20 mouse cellular contexts compared by ENCODE assay signal in the genomic region with DNA sequence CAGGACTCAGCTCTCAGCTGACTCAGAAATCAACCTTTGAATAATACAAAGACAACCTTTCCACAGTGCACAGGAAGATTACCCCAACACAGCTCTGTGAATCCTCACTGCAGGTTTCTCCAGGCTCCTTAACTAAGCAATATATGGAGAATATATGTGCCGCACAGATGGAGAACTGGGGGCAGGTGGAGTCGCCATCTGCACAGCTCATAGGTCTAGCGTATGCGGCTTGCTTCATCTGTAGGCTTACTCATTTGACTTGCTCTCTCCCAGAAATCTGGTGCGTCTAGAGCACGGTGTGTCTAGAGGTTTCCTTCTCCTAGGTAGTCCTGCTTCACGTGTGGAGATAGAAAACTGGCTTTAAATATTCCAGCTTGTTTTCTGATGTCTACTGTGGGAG. TPM values are rescaled to one million over a fixed set of nuclear protein-coding genes. Genes with fewer than 3 reads are reported as not detected.
DNase-seq lines count a peak whose midpoint lies in the region; ATAC-seq and TF ChIP-seq lines count a peak whose summit lies in the region.
"Had no signal": no experiment of that assay in that cellular context is flagged by ENCODE, and none has a peak within 500 bp of the region (broad histone marks: within the 10 kb centered on the region; RNA-seq: fewer than 3 reads in every experiment).

No protein-coding gene starts in this region.

- no peak overlapping the region for H3K9ac ChIP-seq in forebrain, embryonic 13.5 days
- no peak overlapping the region for H3K9ac ChIP-seq in forebrain, embryonic 12.5 days
- no peak overlapping the region for H3K9ac ChIP-seq in forebrain, postnatal 0 days
- H3K9ac ChIP-seq: liver, embryonic 12.5 days had no signal

- H3K4me1 ChIP-seq in forebrain, embryonic 13.5 days: no peaks in the 10 kb centered on the region
- no peaks in the 10 kb centered on the region for H3K4me1 ChIP-seq in forebrain, embryonic 12.5 days
- H3K4me1 ChIP-seq in forebrain, postnatal 0 days (ENCODE audit: insufficient read depth): no peaks in the 10 kb centered on the region
- H3K4me1 ChIP-seq: liver, embryonic 12.5 days had no signal

- peak; percentile 78; the same call in 1 of the 2 replicates for ATAC-seq in forebrain, embryonic 13.5 days
- no peak for ATAC-seq in forebrain, embryonic 12.5 days (ENCODE audit: low FRiP score)
- peak; percentile 58 for ATAC-seq in forebrain, postnatal 0 days
- ATAC-seq: hindbrain, postnatal 0 days; liver, embryonic 12.5 days had no signal

- 86% methylated on average over 7 of the region's 7 CpGs for WGBS in forebrain, embryonic 13.5 days
- WGBS in forebrain, embryonic 12.5 days: 91% methylated on average over 7 of the region's 7 CpGs
- WGBS in forebrain, postnatal 0 days: 75% methylated on average over 7 of the region's 7 CpGs

- DNase-seq in forebrain, postnatal 0 days: peak; percentile 31
- DNase-seq in layer of hippocampus, postnatal 36 days: peak; percentile 19 to 32
- DNase-seq in right cerebral cortex, postnatal 10 days (ENCODE audit: low spot score in 2 of 2): peak; percentile 66 to 82
- DNase-seq in thymus, postnatal 25 days: no peak
- no peak for DNase-seq in lung, postnatal 36 days
- no peak for DNase-seq in gastrocnemius, postnatal 14 days
- DNase-seq: heart, adult 11 months; thymus, postnatal 36 days had no signal

- H3K36me3 ChIP-seq in forebrain, embryonic 13.5 days (ENCODE audit: poor library complexity, severe bottlenecking): no peaks in the 10 kb centered on the region
- no peaks in the 10 kb centered on the region; the same call in 1 of the 2 replicates for H3K36me3 ChIP-seq in forebrain, embryonic 12.5 days (replicated peaks)
- no peaks in the 10 kb centered on the region for H3K36me3 ChIP-seq in forebrain, postnatal 0 days (ENCODE audit: insufficient read depth)
- H3K36me3 ChIP-seq: liver, embryonic 12.5 days had no signal

- H3K4me3 ChIP-seq in forebrain, embryonic 13.5 days: no peak overlapping the region
- no peak overlapping the region for H3K4me3 ChIP-seq in forebrain, embryonic 12.5 days (replicated peaks)
- no peak overlapping the region for H3K4me3 ChIP-seq in forebrain, postnatal 0 days (ENCODE audit: low read depth, low read length)
- H3K4me3 ChIP-seq: liver, embryonic 12.5 days had no signal

- intact Hi-C loops in gastrocnemius, postnatal 14 days (cut with DNase I; ENCODE audit: low total_unique reads): no loop called here

- no peak overlapping the region for H3K27ac ChIP-seq in forebrain, embryonic 13.5 days
- no peak overlapping the region for H3K27ac ChIP-seq in forebrain, embryonic 12.5 days
- H3K27ac ChIP-seq in forebrain, postnatal 0 days (ENCODE audit: low read depth, low read length): no peak overlapping the region
- H3K27ac ChIP-seq: hindbrain, postnatal 0 days; liver, embryonic 12.5 days had no signal

- no peaks in the 10 kb centered on the region for H3K9me3 ChIP-seq in forebrain, embryonic 13.5 days (replicated peaks)
- no peaks in the 10 kb centered on the region for H3K9me3 ChIP-seq in forebrain, embryonic 12.5 days
- H3K9me3 ChIP-seq in forebrain, postnatal 0 days (ENCODE audit: low read length): no peaks in the 10 kb centered on the region
- H3K9me3 ChIP-seq: liver, embryonic 12.5 days had no signal

- H3K4me2 ChIP-seq in forebrain, embryonic 13.5 days: no peak overlapping the region
- H3K4me2 ChIP-seq in forebrain, embryonic 12.5 days: no peak overlapping the region
- H3K4me2 ChIP-seq in forebrain, postnatal 0 days (ENCODE audit: low read depth): no peak overlapping the region
- H3K4me2 ChIP-seq: liver, embryonic 12.5 days had no signal

- no peaks in the 10 kb centered on the region for H3K27me3 ChIP-seq in forebrain, embryonic 13.5 days
- no peaks in the 10 kb centered on the region for H3K27me3 ChIP-seq in forebrain, embryonic 12.5 days
- no peaks in the 10 kb centered on the region for H3K27me3 ChIP-seq in forebrain, postnatal 0 days (ENCODE audit: insufficient read depth, low read length)
- H3K27me3 ChIP-seq: liver, embryonic 12.5 days had no signal

- TF ChIP-seq CTCF in forebrain, postnatal 0 days (IDR thresholded peaks at IDR 0.05; ENCODE audit: low read depth): no peak

RNA-seq across cellular contexts. Expression of a gene that starts 37.7 kb away (rescaled TPM):
- polyA plus RNA-seq in forebrain, embryonic 13.5 days (2015; fragmentation: Nextera tagmentation; extraction: Ambion mirVana): not detected in 2 replicates
- 0.20 TPM in 1 of 2 replicates, not detected in the other for polyA plus RNA-seq in forebrain, embryonic 12.5 days (2016; fragmentation: Nextera tagmentation; extraction: Ambion mirVana)
- not detected in 2 replicates for total RNA-seq in forebrain, postnatal 0 days (2014; rRNA removed)
- polyA plus RNA-seq in forebrain, postnatal 0 days (2015; fragmentation: Nextera tagmentation; extraction: Ambion mirVana): not detected in 2 replicates
- total RNA-seq in layer of hippocampus, postnatal 36 days (2021): not detected
- not detected for total RNA-seq in gastrocnemius, postnatal 14 days (2021)
- total RNA-seq: adrenal gland, adult 18-20 months; hindbrain, postnatal 0 days; layer of hippocampus, postnatal 25 days; megakaryocyte-erythroid progenitor cell, adult 5-6 weeks; neutrophil, adult 5-6 weeks had no signal
- polyA plus RNA-seq: embryonic facial prominence, embryonic 11.5 days; heart, postnatal 0 days; hindbrain, postnatal 0 days; kidney, embryonic 14.5 days; liver, embryonic 12.5 days; lung, embryonic 16.5 days had no signal

Comparison
In these comparisons a context has a peak if more than half of its experiments do, and no peak if none do; other contexts are left out.
1. DNase-seq: peak in forebrain, postnatal 0 days (single experiment), layer of hippocampus, postnatal 36 days (2 of 2) and right cerebral cortex, postnatal 10 days (2 of 2); none in thymus, postnatal 25 days (single experiment), lung, postnatal 36 days (single experiment) and gastrocnemius, postnatal 14 days (single experiment).